Mouse (Mus musculus): Measurements from ENCODE around the gene Kcna7. TPM values are rescaled to one million over a fixed set of nuclear protein-coding genes. Genes with fewer than 3 reads are reported as not detected.

The Kcna7 gene
- total RNA-seq, 2 experiments from 2014 or later = 68.4 to 95.8 TPM

DNA sequence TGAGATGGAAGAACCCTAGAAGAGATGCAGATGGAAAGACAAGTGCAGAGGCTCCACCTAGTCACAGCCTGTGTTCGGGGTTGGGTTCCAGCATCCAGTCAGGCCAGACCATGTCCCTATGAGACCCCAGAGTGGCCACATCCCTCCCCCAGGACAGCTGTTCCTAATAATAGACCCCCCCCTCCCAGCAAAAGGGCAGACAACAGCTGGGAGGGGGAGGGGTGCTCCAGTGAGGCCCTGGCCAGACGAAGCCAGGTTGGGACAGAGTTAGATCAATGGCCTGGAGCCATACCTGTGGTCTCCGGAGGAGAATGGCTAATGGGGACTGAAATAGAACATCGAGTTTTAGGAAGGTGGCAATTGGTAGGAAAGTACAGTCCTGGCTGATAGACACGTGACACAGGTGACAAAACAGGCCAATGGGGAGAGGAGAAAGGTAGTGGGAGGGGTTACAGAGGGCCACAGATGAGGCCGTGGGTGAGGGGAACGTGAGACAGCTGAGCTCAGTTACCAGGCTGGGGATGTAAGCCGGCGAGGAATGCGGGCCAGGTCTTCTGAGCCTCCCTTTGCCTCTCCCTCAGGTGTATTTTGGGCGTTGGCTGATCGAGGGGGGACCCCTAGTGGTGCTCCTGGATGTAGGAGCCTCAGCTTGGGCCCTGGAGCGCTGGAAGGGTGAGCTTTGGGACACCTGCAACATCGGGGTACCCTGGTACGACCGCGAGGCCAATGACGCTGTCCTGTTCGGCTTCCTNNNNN is 32.2 kb downstream of the Kcna7 start, which contains the start of gene Ruvbl2:
Gene Ruvbl2 (minus strand): TSS at position 576 of the 756 bp plus-strand sequence.
- peak; percentile 88 for DNase-seq
- intact Hi-C loops (cut with DNase I) = loop anchor here (1.0 kb wide), 1 partner anchor 32 kb away; the partner anchor contains the start of gene Kcna7
- H3K4me3 ChIP-seq = peak within 1 kb of the TSS; percentile 87
- TF ChIP-seq CTCF (IDR thresholded peaks at IDR 0.05) = peak; percentile 68
- peak within 1 kb of the TSS; percentile 97 for H3K27ac ChIP-seq

- DNase-seq = peak; percentile 61
- no peak for TF ChIP-seq CTCF (IDR thresholded peaks at IDR 0.05)
- intact Hi-C loops (cut with DNase I) = no loop called here
- Histone ChIP-seq H3K27ac (peak overlapping the region; percentile 93), H3K4me3 (peak overlapping the region; percentile 33)
Measured at GRCm38 (mm10) chr7:45443526-45444420, 38.3 kb downstream of the Kcna7 start.

DNA sequence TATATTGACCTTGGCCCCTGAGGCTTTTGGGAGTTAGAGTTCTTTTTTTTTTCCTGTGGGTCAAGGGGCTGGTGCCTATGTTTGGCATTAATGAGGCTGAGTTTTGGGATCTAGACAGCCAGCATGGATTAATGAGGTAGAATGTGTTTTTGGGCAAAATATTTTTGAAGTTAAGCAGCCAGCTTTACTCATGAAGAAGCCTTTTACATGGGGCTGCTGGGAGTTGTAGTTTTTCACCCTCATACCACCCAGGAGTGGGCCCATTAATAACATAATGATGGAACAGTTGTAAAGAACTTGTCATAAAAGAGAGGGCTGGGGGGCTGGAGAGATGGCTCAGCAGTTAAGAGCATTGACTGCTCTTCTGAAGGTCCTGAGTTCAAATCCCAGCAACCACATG is 41.1 kb downstream of the Kcna7 start:
- no peak for TF ChIP-seq CTCF (IDR thresholded peaks at IDR 0.05)
- intact Hi-C loops (cut with DNase I) = no loop called here
- no peak for DNase-seq
- no peak overlapping the region for H3K4me3 ChIP-seq
- peak overlapping the region; percentile 93 for H3K27ac ChIP-seq

DNA sequence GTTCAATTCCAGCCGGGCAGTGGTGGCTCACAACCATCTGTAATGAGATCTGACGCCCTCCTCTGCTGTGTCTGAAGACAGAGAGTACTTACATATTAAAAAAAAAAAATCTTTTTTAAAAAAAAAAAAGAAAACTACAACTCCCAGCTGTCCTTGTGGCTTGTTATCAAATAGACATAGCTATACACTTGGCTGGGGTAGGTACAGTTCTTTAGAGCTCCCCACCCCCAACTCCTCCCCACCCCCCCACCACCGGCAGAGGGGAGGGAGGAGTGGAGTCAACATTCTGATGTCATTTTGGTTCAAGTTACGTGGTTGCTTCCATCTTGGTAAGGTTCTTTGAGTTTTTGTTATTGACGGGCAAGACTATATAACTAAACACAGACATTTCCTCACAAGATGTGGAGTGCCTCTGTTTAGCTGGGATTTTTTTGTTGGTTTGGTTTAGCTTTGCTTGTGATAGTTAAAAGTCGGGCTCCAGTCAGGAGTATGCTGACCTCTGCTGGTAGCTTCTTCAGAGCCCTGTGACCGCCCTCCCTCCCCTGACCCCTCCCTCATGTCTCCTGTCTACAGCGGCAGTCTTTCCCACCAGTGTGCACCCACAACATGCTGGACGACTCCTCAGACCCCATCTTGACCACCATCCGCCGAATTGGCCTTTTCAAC is 42.0 kb downstream of the Kcna7 start:
- H3K4me3 ChIP-seq = peak overlapping the region; percentile 48
- DNase-seq = peak; percentile 46

DNA sequence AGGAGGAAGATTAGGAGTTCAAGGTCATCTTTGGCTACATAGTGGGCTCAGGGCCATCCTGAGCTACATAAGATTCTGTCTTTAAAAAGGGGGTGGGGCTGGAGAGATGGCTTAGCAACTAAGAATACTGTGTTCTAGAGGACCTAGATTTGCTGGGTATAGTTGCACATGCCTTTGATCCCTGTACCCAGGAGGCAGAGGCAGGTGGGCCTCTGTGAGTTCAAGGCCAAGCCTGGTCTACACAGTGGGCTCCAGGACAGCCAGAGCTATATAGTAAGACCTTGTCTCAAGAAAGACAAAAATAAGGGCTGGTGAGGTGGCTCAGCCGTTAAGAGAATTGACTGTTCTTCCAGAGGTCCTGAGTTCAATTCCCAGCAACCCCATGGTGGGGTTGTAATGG is 44.5 kb downstream of the Kcna7 start:
- no peak for DNase-seq
- no peak overlapping the region for H3K27ac ChIP-seq
- no peak for TF ChIP-seq CTCF (IDR thresholded peaks at IDR 0.05)
- intact Hi-C loops (cut with DNase I) = no loop called here
- no peak overlapping the region for H3K4me3 ChIP-seq

More for the DNA sequence above, 42.0 kb downstream of the Kcna7 start:
- peak overlapping the region; percentile 93 for H3K27ac ChIP-seq
- intact Hi-C loops (cut with DNase I) = no loop called here
- peak; percentile 73 for TF ChIP-seq CTCF (IDR thresholded peaks at IDR 0.05)

DNA sequence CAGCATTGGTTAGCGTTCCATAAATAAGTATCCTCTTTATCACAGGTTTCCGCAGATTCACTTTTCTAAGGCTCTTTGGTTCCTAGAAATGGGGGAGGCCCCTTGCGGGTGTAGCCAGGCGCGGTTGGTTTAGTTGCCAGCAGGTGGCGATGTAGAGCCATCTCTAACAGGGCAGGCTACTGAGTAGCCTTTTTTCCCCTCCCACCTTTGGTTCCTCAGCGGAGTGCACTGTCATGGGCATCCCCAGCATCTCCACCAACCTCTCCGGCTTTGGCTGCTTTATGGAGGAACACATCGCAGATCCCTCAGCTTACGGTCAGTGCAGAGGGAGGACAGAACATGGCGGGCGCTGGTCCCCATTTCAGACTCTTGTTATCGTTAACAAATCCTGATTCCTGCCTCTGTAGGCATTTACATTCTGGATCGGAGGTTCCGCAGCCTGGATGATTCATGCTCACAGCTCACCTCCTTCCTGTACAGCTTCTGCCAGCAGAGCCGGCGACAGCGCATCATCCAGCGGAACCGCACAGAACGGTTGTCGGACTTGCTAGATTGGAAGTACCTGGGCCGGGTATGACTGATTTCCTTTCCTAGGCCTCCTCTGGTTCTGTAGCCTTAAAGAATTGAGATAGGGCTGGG is 46.0 kb downstream of the Kcna7 start:
- DNase-seq = peak; percentile 88
- intact Hi-C loops (cut with DNase I) = no loop called here
- no peak overlapping the region for H3K4me3 ChIP-seq
- peak overlapping the region; percentile 32 for H3K27ac ChIP-seq
- TF ChIP-seq CTCF (IDR thresholded peaks at IDR 0.05) = peak; percentile 96; the same call in 1 of the 2 replicates

DNA sequence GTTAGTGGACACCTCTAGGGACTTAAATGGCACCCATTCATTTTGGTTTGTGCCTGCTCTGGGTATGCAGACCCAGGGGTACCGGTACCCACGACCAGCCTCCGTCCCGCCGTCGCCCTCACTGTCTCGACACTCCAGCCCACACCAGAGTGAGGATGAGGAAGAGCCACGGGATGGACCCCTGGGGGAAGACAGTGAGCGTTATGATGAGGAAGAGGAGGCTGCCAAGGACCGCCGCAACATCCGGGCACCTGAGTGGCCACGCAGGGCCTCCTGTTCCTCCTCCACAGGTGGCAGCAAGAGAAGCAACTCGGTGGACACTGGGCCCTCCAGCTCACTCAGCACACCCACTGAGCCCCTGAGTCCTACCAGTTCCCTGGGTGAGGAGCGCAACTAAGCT is 49.5 kb downstream of the Kcna7 start:
- no peak for DNase-seq
- TF ChIP-seq CTCF (IDR thresholded peaks at IDR 0.05) = no peak
- intact Hi-C loops (cut with DNase I) = no loop called here
- no peak overlapping the region for H3K4me3 ChIP-seq
- H3K27ac ChIP-seq = no peak overlapping the region

DNA sequence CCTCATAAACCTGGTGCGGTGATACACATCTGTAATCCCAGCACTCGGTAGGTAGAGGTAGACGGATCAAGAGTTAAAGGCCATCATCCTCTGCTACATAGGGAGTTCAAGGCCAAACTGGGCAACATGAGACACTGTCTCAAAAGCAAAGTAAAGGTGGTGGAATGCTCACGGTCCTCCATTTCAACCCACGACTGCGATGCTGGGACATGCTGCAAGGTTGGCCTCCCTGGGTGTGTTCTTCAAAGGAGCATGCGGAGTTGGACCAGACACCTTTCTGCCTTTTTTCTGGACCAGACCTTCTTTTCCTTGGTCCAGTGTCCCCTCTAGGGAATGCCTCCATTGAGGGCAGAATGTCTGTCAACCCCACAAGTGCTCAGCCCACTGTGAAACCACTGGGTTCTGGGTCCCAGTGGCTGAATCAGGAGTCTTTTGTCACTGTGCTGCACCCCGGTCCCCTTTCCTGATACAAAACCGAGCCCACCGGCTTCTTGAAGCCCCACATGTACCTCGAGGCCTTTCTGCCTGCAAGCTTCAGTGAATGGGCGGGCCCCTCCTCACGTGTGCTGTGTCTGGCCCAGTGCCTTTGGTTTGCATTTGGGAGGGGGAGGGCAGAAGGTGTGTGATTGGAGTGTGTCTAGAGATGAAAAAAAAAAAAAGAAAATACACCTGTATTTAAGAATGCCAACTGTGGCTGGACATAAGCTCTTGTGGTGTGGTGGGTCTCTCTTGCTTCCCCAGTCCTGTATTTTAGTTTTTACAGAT is 50.7 kb downstream of the Kcna7 start:
- H3K4me3 ChIP-seq = no peak overlapping the region
- intact Hi-C loops (cut with DNase I) = no loop called here
- DNase-seq = peak; percentile 38
- no peak for TF ChIP-seq CTCF (IDR thresholded peaks at IDR 0.05)
- H3K27ac ChIP-seq = peak overlapping the region; percentile 97

DNA sequence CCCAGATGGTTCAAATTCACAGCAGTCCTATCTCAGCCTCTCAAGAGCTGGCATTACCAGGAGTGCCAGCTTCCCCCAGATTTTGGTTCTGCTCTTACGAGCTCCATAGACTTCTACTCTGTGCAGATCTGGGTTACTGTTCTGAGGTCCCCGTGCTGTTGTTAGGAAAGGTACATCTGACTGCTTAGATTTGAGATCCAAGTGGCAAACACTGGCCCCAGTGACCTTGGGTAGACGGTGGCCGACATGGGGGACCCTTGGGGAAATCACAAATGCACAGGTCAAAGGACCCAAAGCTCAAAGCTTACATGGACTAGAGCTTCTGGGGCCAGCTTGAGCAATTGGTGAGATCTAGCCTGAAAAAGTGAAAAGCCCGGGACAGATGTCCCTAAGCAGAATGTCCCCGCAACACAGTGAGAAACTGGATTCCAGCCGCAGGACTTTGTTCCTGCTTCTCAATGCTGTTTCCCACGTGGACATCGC is 51.3 kb downstream of the Kcna7 start:
- intact Hi-C loops (cut with DNase I) = no loop called here
- no peak for DNase-seq
- TF ChIP-seq CTCF (IDR thresholded peaks at IDR 0.05) = no peak
- Histone ChIP-seq H3K27ac (peak overlapping the region; percentile 97), H3K4me3 (peak overlapping the region; percentile 97)

DNA sequence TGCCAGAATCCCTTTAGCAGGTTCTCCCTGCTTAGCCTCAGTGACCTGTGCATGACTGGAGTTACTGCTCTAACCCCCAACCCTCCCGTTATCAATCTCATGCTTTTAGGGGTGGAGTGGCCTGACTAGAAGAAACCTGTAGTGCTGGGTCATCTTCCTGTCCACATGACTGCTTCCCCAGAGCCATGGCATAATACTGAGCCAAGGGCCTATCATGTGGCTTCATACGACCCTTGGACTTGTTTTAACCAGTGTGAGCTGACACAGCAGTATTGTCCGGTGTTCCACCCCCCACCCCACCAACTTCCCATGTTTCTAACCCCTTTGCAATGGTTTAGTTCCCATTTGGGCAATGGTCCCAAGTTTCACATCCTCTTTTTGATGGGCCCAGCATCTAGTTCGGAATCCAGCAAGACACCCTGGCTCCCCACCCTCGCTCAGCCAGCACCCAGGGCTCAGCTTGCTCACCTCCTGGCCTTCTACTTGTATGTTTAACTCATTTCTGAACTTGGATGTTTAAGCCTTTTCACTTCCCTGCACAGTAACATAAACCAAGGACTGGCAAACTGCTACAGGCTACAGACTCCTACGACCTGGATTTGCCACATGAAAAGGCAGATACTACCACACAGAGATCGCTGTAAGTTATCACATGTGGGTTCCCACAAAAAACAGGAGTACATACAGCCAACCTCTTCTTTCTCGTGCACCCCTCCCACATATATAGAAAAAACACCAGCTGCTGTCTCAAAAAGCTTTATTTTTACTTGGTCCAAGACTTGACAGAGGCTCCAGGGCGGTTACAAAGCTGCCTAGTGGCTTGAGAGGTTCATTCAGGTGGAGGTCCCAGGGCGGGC is 52.0 kb downstream of the Kcna7 start:
- DNase-seq = peak; percentile 61
- H3K4me3 ChIP-seq = peak overlapping the region; percentile 97
- TF ChIP-seq CTCF (IDR thresholded peaks at IDR 0.05) = no peak

More for the DNA sequence above, 52.0 kb downstream of the Kcna7 start:
- H3K27ac ChIP-seq = peak overlapping the region; percentile 97
- intact Hi-C loops (cut with DNase I) = no loop called here
